Mouse (Mus musculus) bone marrow macrophage, adult 2 months (primary cell): Measurements from ENCODE around the gene Gm10647. TPM values are rescaled to one million over a fixed set of nuclear protein-coding genes. Genes with fewer than 3 reads are reported as not detected.

Experiments
- H3K27ac ChIP-seq: 2 replicates; pipeline ENCODE4 v1.5.1; 2012; ENCODE audit warnings: low read depth, low read length; ENCODE audit not compliant: insufficient read depth
- H3K4me1 ChIP-seq: 2 replicates; pipeline ENCODE4 v1.6.1; 2012; ENCODE audit warnings: low read length; ENCODE audit not compliant: control insufficient read depth, insufficient read depth
- H3K4me3 ChIP-seq: 2 replicates; pipeline ENCODE4 v1.5.1; 2012; ENCODE audit warnings: mild to moderate bottlenecking, low read length, moderate library complexity; ENCODE audit not compliant: insufficient read depth
- CTCF ChIP-seq: IDR thresholded peaks from 2 replicates; pipeline ENCODE4 v1.5.1; 2012; ENCODE audit warnings: low read depth, mild to moderate bottlenecking, low read length, moderate library complexity
- POLR2A ChIP-seq: IDR thresholded peaks from 2 replicates; pipeline ENCODE4 v1.6.1; 2012; ENCODE audit warnings: mild to moderate bottlenecking, low read depth, low read length, borderline replicate concordance
- polyA plus RNA-seq: library from polyadenylated mRNA; stranded (reverse); fragments of >200 nt; gene quantifications from 2 replicates; pipeline ENCODE4 v1.2.4, GENCODE M21; 2012; ENCODE audit not compliant: missing spikeins, insufficient read depth, insufficient read length

The Gm10647 gene
- polyA plus RNA-seq, 1 experiment = 0.36 TPM

DNA sequence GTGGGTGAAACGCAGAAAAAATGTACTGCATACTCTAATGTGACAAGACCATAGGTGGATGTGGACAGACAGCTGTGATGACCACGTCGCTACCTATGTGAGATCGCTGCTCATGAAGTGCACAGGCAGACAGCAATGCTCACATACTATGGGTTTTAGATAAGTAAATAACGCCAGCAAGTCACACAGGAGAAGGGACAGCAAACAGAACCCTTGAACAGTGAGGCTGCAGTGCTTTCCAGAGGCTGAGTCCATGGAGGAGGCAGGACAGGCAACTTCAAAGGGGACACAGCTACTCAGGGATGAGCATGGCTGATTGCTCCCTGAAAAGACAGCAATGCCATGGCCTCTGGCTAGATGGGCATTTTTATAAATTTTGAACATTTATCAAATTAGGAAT is 50.0 kb downstream of the Gm10647 start:
- TF ChIP-seq POLR2A (no peak), CTCF (no peak)
- H3K4me1 ChIP-seq = peaks cover 5% of the 10 kb centered on the region
- H3K27ac ChIP-seq = no peak overlapping the region
- no peak overlapping the region for H3K4me3 ChIP-seq

Other genes with a start within 250 kb of the Gm10647 start
- 63.3 and 64.4 TPM in 2 replicates for gene Usp3, start 203.9 kb upstream of the Gm10647 start, polyA plus RNA-seq
- gene Car12, start 83.4 kb upstream of the Gm10647 start, polyA plus RNA-seq = not detected in 2 replicates
- 19.9 and 20.8 TPM in 2 replicates for gene Aph1b, start 1.5 kb upstream of the Gm10647 start, polyA plus RNA-seq
- 93.9 and 111 TPM in 2 replicates for gene Aph1c, start 37.7 kb downstream of the Gm10647 start, polyA plus RNA-seq
- gene Rab8b, start 122.6 kb downstream of the Gm10647 start, polyA plus RNA-seq = 160 and 169 TPM in 2 replicates
- 256 and 349 TPM in 2 replicates for gene Rps27l, start 149.0 kb downstream of the Gm10647 start, polyA plus RNA-seq
- 19.6 and 22.9 TPM in 2 replicates for gene Lactb, start 178.4 kb downstream of the Gm10647 start, polyA plus RNA-seq